Mouse (Mus musculus): Measurements from ENCODE around the gene Exoc6. TPM values are rescaled to one million over a fixed set of nuclear protein-coding genes. Genes with fewer than 3 reads are reported as not detected.
"Not testable (repeated sequence)": the region's sequence is repeated elsewhere in the genome, so short reads cannot be mapped to it uniquely, and the experiment has no call there.

Gene Exoc6
- polyA plus RNA-seq, 1 experiment, result 20.3 TPM

DNA sequence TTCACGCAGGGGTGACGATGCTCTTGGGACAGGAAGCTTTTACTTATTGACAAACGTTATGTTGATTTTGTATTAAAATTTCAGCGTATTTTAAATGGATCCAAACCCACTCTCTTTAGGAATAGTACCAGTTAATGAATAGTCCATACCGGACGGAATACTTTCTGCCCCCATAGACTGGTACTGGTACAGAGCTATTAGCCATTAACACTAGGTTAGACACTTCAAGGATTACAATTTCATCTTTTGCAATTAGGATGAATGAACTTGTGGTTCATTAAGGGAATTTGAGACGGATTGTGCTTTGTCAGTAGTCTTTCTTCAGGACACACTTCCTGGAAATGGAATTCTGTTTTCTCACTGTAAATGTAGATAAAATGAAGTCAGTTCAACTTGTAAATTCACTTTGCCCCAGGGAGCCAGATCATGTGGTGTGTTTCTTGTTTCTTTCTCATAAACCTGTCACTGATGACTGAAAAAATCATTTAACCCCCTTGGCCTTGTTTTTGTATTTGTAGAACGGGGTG is 885 bp downstream of the Exoc6 start:
- TF ChIP-seq CTCF (IDR thresholded peaks at IDR 0.05; ENCODE audit: extremely low read depth, insufficient read depth, low read length) (no peak), POLR2A (IDR thresholded peaks at IDR 0.05; ENCODE audit: extremely low read depth, insufficient read depth, low read length) (no peak)
- H3K4me1 ChIP-seq (ENCODE audit: control insufficient read depth, insufficient read depth, low read length), result no peaks in the 10 kb centered on the region
- H3K27ac ChIP-seq (ENCODE audit: insufficient read depth, low read length), result no peak overlapping the region
- H3K4me3 ChIP-seq (ENCODE audit: insufficient read depth, low read length), result peak overlapping the region; percentile 60

DNA sequence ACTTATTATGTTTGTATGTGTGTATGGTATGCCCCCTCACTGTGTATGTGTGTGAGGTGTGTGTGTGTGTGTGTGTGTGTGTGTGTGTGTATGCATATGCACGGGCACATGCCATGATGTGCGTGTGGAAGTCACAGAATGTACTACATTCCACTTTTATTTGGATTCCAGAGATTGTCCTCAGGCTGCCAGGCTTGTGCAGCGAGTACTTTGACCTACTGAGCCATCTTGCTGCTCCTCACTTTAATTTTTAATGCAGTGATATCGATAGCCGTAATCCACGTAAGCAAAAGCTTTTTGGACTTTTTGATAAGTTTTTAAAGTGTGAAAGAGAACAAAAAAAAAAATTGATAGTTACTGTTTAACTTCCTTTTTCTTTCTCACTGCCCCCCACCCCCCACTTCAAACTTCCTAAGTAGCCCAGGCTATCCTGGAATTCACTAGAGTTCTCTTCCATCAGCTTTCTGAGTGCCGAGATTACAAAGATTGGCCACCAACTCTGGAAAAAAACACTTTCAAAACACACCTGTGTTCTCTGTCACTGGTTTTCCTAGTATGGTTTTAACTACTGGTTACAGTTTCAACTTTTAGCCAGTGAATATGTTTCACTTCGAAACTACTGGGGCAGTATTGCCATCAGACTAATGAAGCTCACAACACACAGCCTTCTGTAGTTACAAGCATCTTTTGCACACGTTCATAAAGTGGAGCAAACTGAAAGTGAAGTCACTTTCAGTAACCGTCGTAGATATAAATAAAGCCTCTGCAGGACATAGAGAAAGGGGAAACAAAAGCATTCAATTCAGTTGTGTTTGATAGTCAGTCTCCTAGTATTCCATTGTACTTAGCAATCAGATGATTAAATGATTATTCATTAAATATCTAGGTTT is 3.4 kb downstream of the Exoc6 start:
- no peak overlapping the region for H3K4me3 ChIP-seq (ENCODE audit: insufficient read depth, low read length)
- H3K4me1 ChIP-seq (ENCODE audit: control insufficient read depth, insufficient read depth, low read length), result no peaks in the 10 kb centered on the region

DNA sequence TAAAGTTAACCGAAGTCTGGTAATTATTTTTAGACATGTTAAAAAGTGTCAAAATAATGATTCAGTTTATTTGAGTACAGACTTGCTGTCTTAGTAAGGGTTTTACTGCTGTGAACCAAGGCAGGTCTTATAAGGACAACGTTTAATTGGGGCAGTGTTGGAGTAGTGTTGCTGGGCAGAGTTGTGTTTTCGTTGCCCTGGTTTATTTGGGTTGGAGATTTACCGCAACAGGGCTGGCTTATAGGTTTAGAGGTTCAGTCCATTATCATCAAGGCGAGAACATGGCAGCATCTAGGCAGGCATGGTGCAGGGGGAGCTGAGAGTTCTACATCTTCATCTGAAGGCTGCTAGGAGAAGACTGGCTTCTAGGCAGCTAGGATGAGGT is 4.0 kb downstream of the Exoc6 start:
- H3K4me1 ChIP-seq (ENCODE audit: control insufficient read depth, insufficient read depth, low read length); H3K4me3 ChIP-seq (ENCODE audit: insufficient read depth, low read length): not testable (repeated sequence)

More for the DNA sequence above, 3.4 kb downstream of the Exoc6 start:
- no peak overlapping the region for H3K27ac ChIP-seq (ENCODE audit: insufficient read depth, low read length)
- no peak for TF ChIP-seq CTCF (IDR thresholded peaks at IDR 0.05; ENCODE audit: extremely low read depth, insufficient read depth, low read length)
- TF ChIP-seq POLR2A (IDR thresholded peaks at IDR 0.05; ENCODE audit: extremely low read depth, insufficient read depth, low read length), result no peak

DNA sequence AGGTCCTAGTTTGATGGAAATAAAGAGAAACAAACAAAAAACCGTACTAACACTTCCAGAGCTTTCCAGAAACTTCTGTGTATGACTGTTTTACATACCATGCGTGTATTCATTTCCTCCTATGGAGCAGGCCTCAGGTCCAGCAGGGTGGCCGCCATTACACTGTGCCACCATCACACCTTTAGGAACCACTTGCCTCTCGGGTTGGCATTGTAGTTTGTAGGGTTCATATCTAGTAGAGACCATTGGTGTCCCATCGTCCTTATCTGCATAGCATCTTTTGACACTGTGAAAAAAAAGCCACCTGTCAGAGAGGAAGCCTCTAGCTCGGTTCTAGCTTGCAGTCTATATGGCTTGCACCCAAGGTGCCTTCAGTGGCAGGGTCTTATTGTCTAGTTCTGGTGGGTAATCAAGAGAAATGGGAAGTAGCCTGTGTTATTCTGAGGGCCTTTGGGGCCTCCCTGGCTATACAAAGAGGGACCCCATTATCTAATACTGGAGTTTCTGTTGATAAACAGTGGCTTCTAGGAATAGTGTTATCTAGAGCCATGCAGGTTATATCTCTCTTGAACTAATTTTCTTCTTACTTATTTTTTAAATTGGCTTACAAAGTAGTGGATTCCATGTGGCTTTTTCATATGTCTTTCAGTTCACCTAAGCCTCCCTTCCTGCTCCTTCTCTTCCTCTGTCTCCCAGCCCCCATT is 5.8 kb downstream of the Exoc6 start:
- Histone ChIP-seq H3K4me3 (ENCODE audit: insufficient read depth, low read length) (no peak overlapping the region), H3K27ac (ENCODE audit: insufficient read depth, low read length) (no peak overlapping the region), H3K4me1 (ENCODE audit: control insufficient read depth, insufficient read depth, low read length) (no peaks in the 10 kb centered on the region; the same call in 1 of the 2 replicates)
- TF ChIP-seq CTCF (IDR thresholded peaks at IDR 0.05; ENCODE audit: extremely low read depth, insufficient read depth, low read length) (no peak), POLR2A (IDR thresholded peaks at IDR 0.05; ENCODE audit: extremely low read depth, insufficient read depth, low read length) (no peak)

More for the DNA sequence above, 4.0 kb downstream of the Exoc6 start:
- H3K27ac ChIP-seq (ENCODE audit: insufficient read depth, low read length), result not testable (repeated sequence)

DNA sequence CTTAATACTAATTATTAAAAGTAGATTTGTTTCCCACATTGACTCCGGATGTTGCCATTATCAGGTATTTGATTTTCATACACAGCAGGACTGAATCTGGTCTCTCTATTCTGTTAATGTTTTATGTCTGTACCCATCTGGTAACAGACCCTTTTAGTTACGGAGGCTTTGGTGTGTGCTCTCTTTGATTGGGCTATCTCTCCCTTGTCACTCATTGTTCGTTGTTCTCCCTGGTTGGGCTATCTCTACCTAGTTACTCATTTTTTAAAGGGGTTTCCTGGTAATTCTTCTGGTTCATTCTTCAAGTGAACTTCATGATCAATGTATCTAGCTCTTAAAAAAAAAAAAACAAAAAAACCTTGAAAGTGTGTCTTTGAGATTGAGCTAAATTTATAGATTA is 7.7 kb downstream of the Exoc6 start:
- Histone ChIP-seq H3K4me3 (ENCODE audit: insufficient read depth, low read length) (no peak overlapping the region), H3K4me1 (ENCODE audit: control insufficient read depth, insufficient read depth, low read length) (no peaks in the 10 kb centered on the region; the same call in 1 of the 2 replicates), H3K27ac (ENCODE audit: insufficient read depth, low read length) (no peak overlapping the region)
- TF ChIP-seq CTCF (IDR thresholded peaks at IDR 0.05; ENCODE audit: extremely low read depth, insufficient read depth, low read length), result no peak

DNA sequence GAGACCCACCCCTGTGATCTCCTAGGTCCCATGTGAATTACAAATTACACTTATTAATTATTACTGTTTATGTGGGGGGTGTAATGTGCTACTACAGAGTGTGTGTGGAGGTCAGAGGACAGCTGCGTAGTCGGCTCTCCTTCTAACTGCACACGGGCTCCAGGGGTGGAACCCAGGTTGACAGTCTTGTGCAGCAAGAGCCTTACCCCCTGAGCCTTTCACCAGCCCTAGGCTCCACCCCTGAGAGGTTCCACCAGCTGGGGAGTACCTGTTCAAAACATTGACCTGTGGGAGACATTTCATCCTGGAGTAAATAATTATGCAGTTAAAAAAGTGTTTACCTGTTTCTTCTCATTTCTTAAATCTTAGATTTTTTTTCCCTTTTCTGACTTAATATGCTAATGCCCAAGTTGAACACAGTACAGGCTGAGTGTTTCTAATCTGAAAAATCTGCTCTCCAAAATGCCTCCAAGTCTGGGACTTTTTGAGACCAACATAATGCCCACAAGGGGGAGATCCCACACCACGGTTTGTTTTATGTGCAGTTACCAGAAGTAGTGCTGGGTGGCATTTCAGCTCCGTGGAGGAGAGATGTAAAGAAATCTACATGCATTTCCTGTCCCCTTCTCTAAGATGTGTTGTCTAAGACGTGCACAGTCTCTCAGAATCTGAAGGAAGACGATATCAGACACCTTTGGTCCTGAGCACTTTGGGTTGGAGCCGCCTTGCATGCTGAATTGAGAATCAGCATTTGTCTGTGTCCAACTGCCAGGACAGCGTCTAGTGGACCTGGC is 9.3 kb downstream of the Exoc6 start:
- no peak overlapping the region for H3K4me3 ChIP-seq (ENCODE audit: insufficient read depth, low read length)
- no peaks in the 10 kb centered on the region; the same call in 1 of the 2 replicates for H3K4me1 ChIP-seq (ENCODE audit: control insufficient read depth, insufficient read depth, low read length)
- no peak for TF ChIP-seq POLR2A (IDR thresholded peaks at IDR 0.05; ENCODE audit: extremely low read depth, insufficient read depth, low read length)
- TF ChIP-seq CTCF (IDR thresholded peaks at IDR 0.05; ENCODE audit: extremely low read depth, insufficient read depth, low read length), result peak; percentile 35; the same call in 1 of the 2 replicates
- no peak overlapping the region for H3K27ac ChIP-seq (ENCODE audit: insufficient read depth, low read length)

DNA sequence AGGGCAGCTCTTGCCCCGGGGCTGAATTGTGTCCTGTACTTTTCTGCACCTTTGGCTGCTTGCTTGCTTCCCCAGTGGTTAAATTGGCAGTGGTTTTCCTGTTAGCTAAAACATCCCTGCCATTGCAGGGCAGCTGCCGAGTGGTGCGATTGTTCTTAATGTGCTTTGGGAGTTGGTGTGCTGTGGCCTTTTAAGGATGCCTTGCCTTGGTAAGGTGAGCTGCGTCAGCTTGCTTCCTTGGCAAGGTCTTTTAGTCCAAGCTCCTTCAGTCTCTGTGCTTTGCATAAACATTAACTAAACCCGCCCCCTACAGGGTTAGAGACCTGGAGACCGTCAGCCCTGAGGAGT is 9.8 kb downstream of the Exoc6 start:
- no peak overlapping the region for H3K27ac ChIP-seq (ENCODE audit: insufficient read depth, low read length)
- H3K4me3 ChIP-seq (ENCODE audit: insufficient read depth, low read length), result no peak overlapping the region
- TF ChIP-seq POLR2A (IDR thresholded peaks at IDR 0.05; ENCODE audit: extremely low read depth, insufficient read depth, low read length) (no peak), CTCF (IDR thresholded peaks at IDR 0.05; ENCODE audit: extremely low read depth, insufficient read depth, low read length) (no peak)
- H3K4me1 ChIP-seq (ENCODE audit: control insufficient read depth, insufficient read depth, low read length), result no peaks in the 10 kb centered on the region; the same call in 1 of the 2 replicates

DNA sequence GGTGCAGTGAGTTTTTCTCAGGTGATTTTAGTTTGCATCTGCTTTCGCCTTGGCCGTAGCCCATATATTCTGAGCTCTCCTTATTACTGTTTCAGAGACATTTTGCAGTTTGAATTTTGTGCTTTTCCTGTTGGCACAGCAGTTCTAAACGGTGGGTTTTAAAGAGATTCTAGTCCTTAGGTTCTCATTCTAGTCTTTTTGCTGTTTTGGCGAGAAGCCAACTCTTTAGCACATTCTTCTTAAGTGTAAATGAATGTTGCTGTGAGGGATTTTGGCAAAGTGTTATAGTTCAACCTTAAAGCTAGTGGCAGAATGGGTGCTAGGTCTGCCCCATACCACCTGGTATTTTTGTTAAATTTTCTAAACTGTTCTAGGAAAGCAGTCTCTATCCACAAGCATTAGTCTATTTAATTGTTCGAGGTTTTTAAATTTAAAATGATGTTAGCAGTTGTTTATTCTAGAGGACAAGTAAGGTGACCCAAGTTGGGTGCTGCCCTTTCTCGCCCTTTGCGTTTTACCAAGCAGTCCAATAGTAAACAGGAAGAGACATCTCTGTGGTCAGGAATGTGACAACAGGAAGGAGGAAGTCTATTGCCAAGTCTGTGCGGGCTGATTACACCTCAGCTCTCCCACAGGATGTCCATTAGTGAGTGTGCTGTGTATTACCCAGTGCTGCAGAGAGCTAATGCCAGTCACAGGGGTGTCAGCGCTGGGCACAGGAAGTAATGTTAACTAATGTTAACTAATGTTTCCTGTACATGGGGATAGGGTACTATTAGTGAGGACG is 11.1 kb downstream of the Exoc6 start:
- Histone ChIP-seq H3K27ac (ENCODE audit: insufficient read depth, low read length) (no peak overlapping the region), H3K4me1 (ENCODE audit: control insufficient read depth, insufficient read depth, low read length) (no peaks in the 10 kb centered on the region; the same call in 1 of the 2 replicates), H3K4me3 (ENCODE audit: insufficient read depth, low read length) (no peak overlapping the region)
- no peak for TF ChIP-seq POLR2A (IDR thresholded peaks at IDR 0.05; ENCODE audit: extremely low read depth, insufficient read depth, low read length)
- TF ChIP-seq CTCF (IDR thresholded peaks at IDR 0.05; ENCODE audit: extremely low read depth, insufficient read depth, low read length), result no peak

DNA sequence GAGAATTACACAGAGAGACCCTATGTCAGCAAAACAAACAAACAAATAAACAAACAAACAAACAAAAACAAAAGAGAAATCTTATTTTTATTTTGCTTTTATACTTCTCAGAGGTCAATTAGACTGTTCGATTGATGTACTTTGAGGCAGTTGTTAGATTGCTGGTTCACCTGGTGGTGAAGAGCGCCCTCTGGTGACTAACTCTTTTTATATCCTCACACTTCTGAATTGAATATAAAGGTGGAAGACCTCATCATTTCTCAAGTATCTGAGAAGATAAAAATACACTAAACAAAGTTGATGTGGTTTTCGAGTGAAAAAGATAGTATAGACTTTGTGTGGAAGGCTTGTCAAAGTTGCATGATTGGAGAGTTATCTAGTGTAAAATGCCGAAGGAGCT is 13.5 kb downstream of the Exoc6 start:
- no peak overlapping the region for H3K27ac ChIP-seq (ENCODE audit: insufficient read depth, low read length)
- TF ChIP-seq POLR2A (IDR thresholded peaks at IDR 0.05; ENCODE audit: extremely low read depth, insufficient read depth, low read length), result no peak
- TF ChIP-seq CTCF (IDR thresholded peaks at IDR 0.05; ENCODE audit: extremely low read depth, insufficient read depth, low read length), result peak; percentile 52; the same call in 1 of the 2 replicates
- no peak overlapping the region for H3K4me3 ChIP-seq (ENCODE audit: insufficient read depth, low read length)
- H3K4me1 ChIP-seq (ENCODE audit: control insufficient read depth, insufficient read depth, low read length), result no peaks in the 10 kb centered on the region; the same call in 1 of the 2 replicates

All from cortical plate, adult 2 months (tissue).